7 mouse cellular contexts compared by ENCODE assay signal in genomic region chr7:79721386-79721977, GRCm38 (mm10). TPM values are rescaled to one million over a fixed set of nuclear protein-coding genes. Genes with fewer than 3 reads are reported as not detected.
DNase-seq lines count a peak whose midpoint lies in the region; ATAC-seq and TF ChIP-seq lines count a peak whose summit lies in the region.

No protein-coding gene starts in this region.

- no peaks in the 10 kb centered on the region for H3K9me3 ChIP-seq in intestine, embryonic 15.5 days
- H3K9me3 ChIP-seq in liver, embryonic 14.5 days (ENCODE audit: control insufficient read depth, low read length): no peaks in the 10 kb centered on the region

- under 1% methylated on average over 48 of the region's 48 CpGs for WGBS in intestine, embryonic 15.5 days
- WGBS in liver, embryonic 14.5 days (ENCODE audit: insufficient replicate concordance): under 1% methylated on average over 44 of the region's 48 CpGs
- WGBS in thymus, adult 2 months: 2% methylated on average over 48 of the region's 48 CpGs

- H3K4me2 ChIP-seq in intestine, embryonic 15.5 days (replicated peaks): peak overlapping the region; percentile 97
- H3K4me2 ChIP-seq in liver, embryonic 14.5 days (ENCODE audit: low read depth): peak overlapping the region; percentile 52

- TF ChIP-seq POLR2A in thymus, adult 2 months (IDR thresholded peaks at IDR 0.05; ENCODE audit: control insufficient read depth, extremely low read depth, insufficient read depth, low read length, poor library complexity): no peak

- peak; percentile 69 for DNase-seq in ZHBTc4 (ENCODE audit: low read depth, low spot score)
- peak; percentile 67 to 70 for DNase-seq in heart, adult 18-20 months
- no peak for DNase-seq in liver, embryonic 14.5 days (ENCODE audit: low read depth in 3 of 3, low spot score in 3 of 3)
- DNase-seq in naive thymus-derived CD4-positive, alpha-beta T cell, adult 2 months (ENCODE audit: low read depth): peak; percentile 67
- peak; percentile 79 for DNase-seq in thymus, adult 2 months

- no peak for TF ChIP-seq CTCF in liver, embryonic 14.5 days (IDR thresholded peaks at IDR 0.05; ENCODE audit: low read depth)
- 0 out of 2 replicates have a peak, but pooled peaks have one; percentile 48 for TF ChIP-seq CTCF in thymus, adult 2 months (IDR thresholded peaks at IDR 0.05; ENCODE audit: borderline replicate concordance, control insufficient read depth, extremely low read depth, insufficient read depth, low read length, poor library complexity)

- no peak for TF ChIP-seq EP300 in liver, embryonic 14.5 days (IDR thresholded peaks at IDR 0.05; ENCODE audit: low read depth)

- H3K4me1 ChIP-seq in intestine, embryonic 15.5 days (replicated peaks): no peaks in the 10 kb centered on the region; the same call in none of the 2 replicates
- H3K4me1 ChIP-seq in liver, embryonic 14.5 days (replicated peaks; ENCODE audit: control insufficient read depth in 2 of 2, insufficient read depth in 2 of 2, low read length in 1 of 2): no peaks in the 10 kb centered on the region
- H3K4me1 ChIP-seq in thymus, adult 2 months (replicated peaks; ENCODE audit: control insufficient read depth, insufficient read depth, low read length): peaks cover 4% of the 10 kb centered on the region

- H3K4me3 ChIP-seq in intestine, embryonic 15.5 days (replicated peaks): peak overlapping the region; percentile 64
- H3K4me3 ChIP-seq in liver, embryonic 14.5 days (ENCODE audit: insufficient read depth in 1 of 2, low read depth in 2 of 2, low read length in 2 of 2): peak overlapping the region; percentile 35 to 39
- H3K4me3 ChIP-seq in thymus, adult 2 months (ENCODE audit: control insufficient read depth, insufficient read depth, low read length): peak overlapping the region; percentile 56

- H3K9ac ChIP-seq in intestine, embryonic 15.5 days: peak overlapping the region; percentile 73
- H3K9ac ChIP-seq in liver, embryonic 14.5 days (replicated peaks): no peak overlapping the region

- 0 out of 2 replicates have a peak overlapping the region, but pooled peaks have one; percentile 56 for H3K27ac ChIP-seq in intestine, embryonic 15.5 days
- H3K27ac ChIP-seq in liver, embryonic 14.5 days: no peak overlapping the region
- H3K27ac ChIP-seq in thymus, adult 2 months (ENCODE audit: control insufficient read depth, insufficient read depth, low read length): no peak overlapping the region

- H3K27me3 ChIP-seq in intestine, embryonic 15.5 days (replicated peaks): peaks cover 4% of the 10 kb centered on the region
- H3K27me3 ChIP-seq in liver, embryonic 14.5 days (ENCODE audit: control insufficient read depth, insufficient read depth, low read length): peaks cover 11% of the 10 kb centered on the region
- H3K27me3 ChIP-seq in thymus, adult 2 months (ENCODE audit: control insufficient read depth, insufficient read depth, low read length): no peaks in the 10 kb centered on the region

- H3K36me3 ChIP-seq in intestine, embryonic 15.5 days: no peaks in the 10 kb centered on the region
- no peaks in the 10 kb centered on the region for H3K36me3 ChIP-seq in liver, embryonic 14.5 days (replicated peaks; ENCODE audit: control insufficient read depth, insufficient read depth, low read depth)
- H3K36me3 ChIP-seq in thymus, adult 2 months (ENCODE audit: control insufficient read depth, insufficient read depth, low read length): no peaks in the 10 kb centered on the region

- peak; percentile 78 for ATAC-seq in common myeloid progenitor, adult 5-6 weeks (replicated peaks; ENCODE audit: low read depth, poor library complexity, severe bottlenecking)
- peak; percentile 82 for ATAC-seq in intestine, embryonic 15.5 days
- ATAC-seq in liver, embryonic 14.5 days (ENCODE audit: insufficient read depth): 0 out of 2 replicates have a peak, but pooled peaks have one; percentile 23

RNA-seq across cellular contexts. Expression of gene Kif7, which starts 6.0 kb away (rescaled TPM):
- 0.53 and 1.6 TPM in 2 replicates for total RNA-seq in common myeloid progenitor, adult 5-6 weeks (2017)
- 1 to 10 TPM in 1 of 2 experiments, under 1 TPM in 1; 0.82 to 1.1 TPM for total RNA-seq in heart, adult 18-20 months (2021)
- polyA plus RNA-seq in intestine, embryonic 15.5 days (2015; fragmentation: Nextera tagmentation; extraction: Ambion mirVana): 2.9 and 3.0 TPM in 2 replicates
- 0.23 and 0.56 TPM in 2 replicates for polyA plus RNA-seq in liver, embryonic 14.5 days (2012; rRNA removed)
- 0.14 and 0.15 TPM in 2 replicates for polyA plus RNA-seq in liver, embryonic 14.5 days (2014; fragmentation: Nextera tagmentation; extraction: Ambion mirVana)
- 5.7 and 6.3 TPM in 2 replicates for polyA plus RNA-seq in thymus, adult 2 months (2012; rRNA removed)

RNA-seq across cellular contexts. Expression of gene Plin1, which starts 11.2 kb away (rescaled TPM):
- total RNA-seq in common myeloid progenitor, adult 5-6 weeks (2017): not detected in 2 replicates
- total RNA-seq in heart, adult 18-20 months (2021): 10 to 100 TPM in 1 of 2 experiments, 1 to 10 TPM in 1; 9.4 to 52.1 TPM
- polyA plus RNA-seq in intestine, embryonic 15.5 days (2015; fragmentation: Nextera tagmentation; extraction: Ambion mirVana): 0.16 TPM in 1 of 2 replicates, not detected in the other
- not detected in 2 replicates for polyA plus RNA-seq in liver, embryonic 14.5 days (2012; rRNA removed)
- not detected in 2 replicates for polyA plus RNA-seq in liver, embryonic 14.5 days (2014; fragmentation: Nextera tagmentation; extraction: Ambion mirVana)
- polyA plus RNA-seq in thymus, adult 2 months (2012; rRNA removed): 64.4 and 73.1 TPM in 2 replicates

RNA-seq across cellular contexts. Expression of gene Pex11a, which starts 21.4 kb away (rescaled TPM):
- total RNA-seq in common myeloid progenitor, adult 5-6 weeks (2017): 3.1 and 4.5 TPM in 2 replicates
- total RNA-seq in heart, adult 18-20 months (2021): 10 to 100 TPM; 18.0 to 21.4 TPM
- polyA plus RNA-seq in intestine, embryonic 15.5 days (2015; fragmentation: Nextera tagmentation; extraction: Ambion mirVana): 9.6 and 12.6 TPM in 2 replicates
- polyA plus RNA-seq in liver, embryonic 14.5 days (2012; rRNA removed): 0.81 and 1.1 TPM in 2 replicates
- polyA plus RNA-seq in liver, embryonic 14.5 days (2014; fragmentation: Nextera tagmentation; extraction: Ambion mirVana): 1.5 and 2.3 TPM in 2 replicates
- 5.0 and 8.1 TPM in 2 replicates for polyA plus RNA-seq in thymus, adult 2 months (2012; rRNA removed)

RNA-seq across cellular contexts. Expression of gene Wdr93, which starts 21.5 kb away (rescaled TPM):
- not detected in 2 replicates for total RNA-seq in common myeloid progenitor, adult 5-6 weeks (2017)
- total RNA-seq in heart, adult 18-20 months (2021): under 1 TPM; 0.22 to 0.41 TPM
- 0.20 and 0.30 TPM in 2 replicates for polyA plus RNA-seq in intestine, embryonic 15.5 days (2015; fragmentation: Nextera tagmentation; extraction: Ambion mirVana)
- 0.03 and 0.04 TPM in 2 replicates for polyA plus RNA-seq in liver, embryonic 14.5 days (2012; rRNA removed)
- 0.08 and 0.14 TPM in 2 replicates for polyA plus RNA-seq in liver, embryonic 14.5 days (2014; fragmentation: Nextera tagmentation; extraction: Ambion mirVana)
- 0.22 and 0.24 TPM in 2 replicates for polyA plus RNA-seq in thymus, adult 2 months (2012; rRNA removed)

Comparison
In these comparisons a context has a peak if more than half of its experiments do, and no peak if none do; other contexts are left out.
1. DNase-seq: peak in ZHBTc4 (single experiment), heart, adult 18-20 months (2 of 2), naive thymus-derived CD4-positive, alpha-beta T cell, adult 2 months (single experiment) and thymus, adult 2 months (single experiment); none in liver, embryonic 14.5 days (0 of 3).
2. ATAC-seq: peak in every context shown above with its lines; median percentile 82 in intestine, embryonic 15.5 days; 78 in common myeloid progenitor, adult 5-6 weeks; 23 in liver, embryonic 14.5 days.
3. RNA of gene Plin1, which starts 11.2 kb away (polyA plus RNA-seq): 64.4 to 73.1 TPM in thymus, adult 2 months; 0.16 TPM in intestine, embryonic 15.5 days and not detected in liver, embryonic 14.5 days; every median in the first group is over 10 times any median in the second.
4. Peak in every context shown above with its lines, with median percentiles within 50 percentile points of each other: H3K4me3 ChIP-seq.